Mouse (Mus musculus): ENCODE measurements at regions not wholly inside any gene's neighbourhood (a gene's known extent, or its start where the extent isn't known, plus 50 kb on each side); places are given as distances from the start of the nearest gene placed in this dataset.

- TF ChIP-seq CTCF (IDR thresholded peaks at IDR 0.05; ENCODE audit: control insufficient read depth, insufficient read depth, insufficient replicate concordance, low read depth, low read length) (no peak), POLR2A (IDR thresholded peaks at IDR 0.05; ENCODE audit: control insufficient read depth, low read depth, low read length) (no peak)
Observed at GRCm38 (mm10) chr16:70045547-70045946, 182.0 kb upstream of the Speer2 start.

All from testis, adult 2 months (tissue).